Mouse (Mus musculus): ENCODE results near the gene Kat7.

The Kat7 gene

GRCm38 (mm10) chr11:95282331-95282730, 27.7 kb downstream of the Kat7 start:
- DNase-seq (ENCODE audit: extremely low spot score, low spot score) = no peak

DNA sequence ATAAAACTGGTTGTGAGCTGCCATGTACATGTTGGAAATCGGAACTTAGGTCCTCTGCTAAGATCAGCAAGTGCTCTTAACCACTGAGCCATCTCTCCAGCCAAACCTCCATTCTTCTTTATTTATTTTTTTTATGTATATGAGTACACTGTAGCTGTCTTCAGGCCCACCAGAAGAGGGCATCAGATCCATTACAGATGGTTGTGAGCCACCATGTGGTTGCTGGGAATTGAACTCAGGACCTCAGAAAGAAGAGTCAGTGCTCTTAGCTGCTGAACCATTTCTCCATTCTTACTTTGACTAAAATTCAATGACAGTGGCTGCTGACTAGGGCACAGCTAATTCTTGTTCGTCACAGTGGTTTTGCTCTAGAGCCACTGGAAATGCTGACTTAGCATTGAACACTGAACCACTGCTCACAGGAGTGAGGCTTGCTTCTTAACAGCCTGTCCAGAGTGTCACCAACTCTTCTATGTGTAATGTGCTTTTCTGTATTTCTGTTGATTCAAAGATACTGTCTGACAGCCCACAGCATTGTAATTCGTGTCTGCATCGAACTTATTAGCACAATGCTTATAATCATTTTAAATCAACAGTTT, 30.9 kb downstream of the Kat7 start:
- DNase-seq (ENCODE audit: extremely low spot score, low spot score) = no peak

DNA sequence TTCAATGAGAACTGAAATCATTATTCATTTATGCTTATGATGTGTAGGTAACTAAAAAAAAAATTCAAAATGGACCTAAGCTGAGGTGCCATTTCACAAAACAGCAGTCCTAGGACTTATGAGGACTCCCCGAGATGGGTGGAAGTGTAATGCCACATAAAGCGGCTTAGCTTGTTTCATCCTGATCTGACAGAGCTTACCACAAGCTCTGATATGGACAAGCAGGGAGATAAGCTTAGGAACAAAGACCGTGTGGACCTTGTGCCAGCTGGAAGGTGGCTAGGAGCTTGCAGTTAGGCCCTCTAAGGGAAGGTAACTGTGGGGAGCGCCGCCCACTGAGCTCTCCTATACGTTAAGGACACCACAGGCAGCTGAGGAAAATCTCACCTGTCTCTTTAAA, 34.0 kb downstream of the Kat7 start:
- DNase-seq (ENCODE audit: extremely low spot score, low spot score) = no peak

DNA sequence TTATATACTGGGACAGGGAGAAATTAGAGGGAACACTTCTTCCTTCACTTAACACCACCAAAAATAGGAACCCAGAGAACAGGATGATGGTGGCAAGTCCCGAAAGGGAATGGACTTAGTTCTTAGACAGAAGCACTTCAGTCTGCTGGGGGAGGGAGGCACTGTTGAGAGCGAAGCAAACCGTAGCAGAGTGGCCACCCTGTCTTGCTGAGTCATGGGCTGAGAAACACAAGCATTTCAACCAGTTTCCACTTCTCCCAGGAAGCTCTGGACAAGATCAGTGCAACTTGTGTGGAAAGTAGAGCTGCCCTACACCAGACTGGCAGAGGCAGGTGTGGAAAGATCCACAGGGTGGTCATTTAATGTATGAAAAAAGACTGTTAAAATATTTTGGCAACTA, 35.4 kb downstream of the Kat7 start:
- DNase-seq (ENCODE audit: extremely low spot score, low spot score) = no peak

GRCm38 (mm10) chr11:95273661-95274060, 36.4 kb downstream of the Kat7 start:
- no peak for DNase-seq (ENCODE audit: extremely low spot score, low spot score)

- no peak for DNase-seq (ENCODE audit: extremely low spot score, low spot score)
Observed at GRCm38 (mm10) chr11:95266540-95267245, 43.4 kb downstream of the Kat7 start.

- no peak for DNase-seq (ENCODE audit: extremely low spot score, low spot score)
Observed at GRCm38 (mm10) chr11:95264455-95265013, 45.5 kb downstream of the Kat7 start.

- DNase-seq (ENCODE audit: extremely low spot score, low spot score) = no peak
Observed at GRCm38 (mm10) chr11:95263816-95264454, 46.1 kb downstream of the Kat7 start.

DNA sequence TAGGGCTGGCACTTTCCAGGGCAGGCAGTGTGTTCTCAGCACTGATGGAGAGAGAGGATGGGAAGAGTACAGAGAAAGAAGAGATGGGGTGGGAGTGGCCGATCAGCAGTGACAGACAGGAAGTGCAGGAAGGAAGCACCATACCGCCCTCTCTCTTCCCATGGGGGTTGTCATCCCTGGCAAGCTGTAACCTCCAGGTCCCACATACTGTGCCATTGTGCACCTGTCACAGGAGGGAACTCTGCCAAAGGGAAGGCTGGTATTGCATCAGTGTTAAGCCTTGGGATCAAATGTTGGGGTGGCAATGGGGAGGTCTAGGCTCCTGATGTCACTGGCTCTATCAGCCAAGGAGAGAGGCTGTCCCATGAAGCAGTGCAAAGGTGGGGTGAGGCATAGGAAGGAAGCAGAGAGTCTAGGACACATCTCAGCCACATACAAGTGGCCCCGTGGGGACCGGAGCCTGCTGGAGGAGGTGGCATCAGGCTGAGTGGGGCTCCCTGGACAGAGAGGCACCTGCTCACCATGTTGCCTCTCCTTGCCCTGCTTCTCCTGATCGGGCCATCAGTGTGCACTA, 48.8 kb downstream of the Kat7 start, which contains the start of gene Tac4:
Tac4 (plus strand) TSS at position 352 of the 574 bp plus-strand sequence.
- no peak for DNase-seq (ENCODE audit: extremely low spot score, low spot score)

- DNase-seq (ENCODE audit: extremely low spot score, low spot score) = peak; percentile 96
Observed at GRCm38 (mm10) chr11:95259088-95259849, 50.8 kb downstream of the Kat7 start.

- DNase-seq (ENCODE audit: extremely low spot score, low spot score) = peak; percentile 83
Observed at GRCm38 (mm10) chr11:95258490-95258889, 51.6 kb downstream of the Kat7 start.

DNA sequence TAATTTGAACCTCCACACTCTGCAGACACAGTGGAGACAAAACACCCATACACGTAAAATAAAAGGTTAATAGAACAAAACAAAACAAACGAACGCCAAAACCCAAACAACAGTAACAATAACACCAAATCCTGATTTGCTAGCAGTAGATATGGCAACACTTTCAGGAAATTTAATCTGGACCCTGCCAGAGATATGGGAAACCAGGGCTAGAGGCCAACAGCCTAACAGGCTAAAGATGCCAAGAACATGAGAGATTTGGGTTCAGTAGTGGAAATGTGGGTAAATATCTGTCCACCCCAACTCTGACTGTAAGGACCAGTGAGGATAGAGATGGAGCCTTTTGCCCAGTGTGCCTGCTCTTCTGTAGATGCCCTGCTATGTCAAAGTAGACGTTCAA, 52.1 kb downstream of the Kat7 start:
- DNase-seq (ENCODE audit: extremely low spot score, low spot score) = no peak

GRCm38 (mm10) chr11:95255747-95256146, 54.3 kb downstream of the Kat7 start:
- no peak for DNase-seq (ENCODE audit: extremely low spot score, low spot score)

DNA sequence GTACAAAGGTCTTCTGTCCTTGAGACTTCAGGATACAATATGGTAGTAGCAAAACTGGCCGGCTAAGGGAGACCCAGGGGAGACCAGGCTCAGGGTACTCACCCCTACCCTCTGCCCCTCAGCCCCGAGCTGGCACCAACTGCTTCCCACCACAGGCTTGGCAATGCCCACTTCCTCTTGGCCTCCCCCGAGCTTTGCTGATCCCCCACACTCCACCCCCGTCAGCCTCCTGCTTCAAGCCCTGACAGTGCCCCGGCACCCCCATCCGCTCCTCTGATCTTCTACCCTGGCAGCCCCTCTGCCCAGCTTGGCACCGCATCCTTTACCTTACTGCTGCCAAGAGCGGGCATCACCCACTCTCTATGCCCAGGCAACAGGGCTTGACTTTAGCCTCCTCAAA, 55.9 kb downstream of the Kat7 start:
- no peak for DNase-seq (ENCODE audit: extremely low spot score, low spot score)

- no peak for DNase-seq (ENCODE audit: extremely low spot score, low spot score)
Observed at GRCm38 (mm10) chr11:95252104-95252503, 57.9 kb downstream of the Kat7 start.

- DNase-seq (ENCODE audit: extremely low spot score, low spot score) = peak; percentile 83
Observed at GRCm38 (mm10) chr11:95251295-95251694, 58.8 kb downstream of the Kat7 start.

GRCm38 (mm10) chr11:95250110-95250509, 59.9 kb downstream of the Kat7 start:
- no peak for DNase-seq (ENCODE audit: extremely low spot score, low spot score)

- no peak for DNase-seq (ENCODE audit: extremely low spot score, low spot score)
Observed at GRCm38 (mm10) chr11:95247065-95247464, 63.0 kb downstream of the Kat7 start.

DNA sequence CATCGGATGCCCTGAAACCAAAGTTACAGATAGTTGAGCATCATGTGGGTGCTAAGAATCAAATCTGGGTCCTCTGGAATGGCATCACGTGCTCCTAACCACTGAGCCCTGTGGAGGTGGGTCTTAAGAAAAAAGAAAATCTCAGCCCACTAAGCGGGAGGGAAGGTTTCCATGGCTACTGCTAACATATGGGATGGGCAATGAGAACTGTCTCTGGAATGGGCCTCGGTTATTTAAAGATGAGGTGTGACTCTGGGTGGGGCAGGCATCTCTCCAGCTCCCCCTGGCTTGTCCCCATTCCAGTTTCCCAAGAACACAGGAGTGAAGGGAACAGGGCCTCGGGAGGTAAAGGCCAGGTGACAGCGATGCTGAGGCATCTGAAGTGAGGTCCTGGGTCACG, 64.6 kb downstream of the Kat7 start:
- no peak for DNase-seq (ENCODE audit: extremely low spot score, low spot score)

GRCm38 (mm10) chr11:95242653-95243052, 67.4 kb downstream of the Kat7 start:
- no peak for DNase-seq (ENCODE audit: extremely low spot score, low spot score)

GRCm38 (mm10) chr11:95238477-95238876, 71.6 kb downstream of the Kat7 start:
- no peak for DNase-seq (ENCODE audit: extremely low spot score, low spot score)

Measured in neural tube, embryonic 10.5 days (tissue).